Mouse (Mus musculus) megakaryocyte, embryonic 14.5 days (primary cell): ENCODE data around the gene Mterf1b.
"Not testable (repeated sequence)": the region's sequence is repeated elsewhere in the genome, so short reads cannot be mapped to it uniquely, and the experiment has no call there.

Source experiments
- FLI1 ChIP-seq: IDR thresholded peaks from 2 replicates; pipeline ENCODE4 v1.6.1; 2012; ENCODE audit warnings: low read length, inconsistent platforms, mixed read lengths
- GATA1 ChIP-seq: IDR thresholded peaks from 3 replicates; pipeline ENCODE4 v1.6.1; 2012; ENCODE audit warnings: mixed read lengths, low read length, inconsistent platforms, borderline replicate concordance

- TF ChIP-seq GATA1, FLI1: not testable (repeated sequence)
Measured at GRCm38 (mm10) chr5:4191671-4192480, at the start of gene Mterf1b.
